Mouse (Mus musculus): Measurements from ENCODE around the gene Man1c1. TPM values are rescaled to one million over a fixed set of nuclear protein-coding genes. Genes with fewer than 3 reads are reported as not detected.

Man1c1 gene
- total RNA-seq, 2 experiments from 2014 or later, result 18.5 to 24.7 TPM

- no peak for DNase-seq
Observed at GRCm38 (mm10) chr4:134725735-134726345, 21.8 kb upstream of the Man1c1 start.

DNA sequence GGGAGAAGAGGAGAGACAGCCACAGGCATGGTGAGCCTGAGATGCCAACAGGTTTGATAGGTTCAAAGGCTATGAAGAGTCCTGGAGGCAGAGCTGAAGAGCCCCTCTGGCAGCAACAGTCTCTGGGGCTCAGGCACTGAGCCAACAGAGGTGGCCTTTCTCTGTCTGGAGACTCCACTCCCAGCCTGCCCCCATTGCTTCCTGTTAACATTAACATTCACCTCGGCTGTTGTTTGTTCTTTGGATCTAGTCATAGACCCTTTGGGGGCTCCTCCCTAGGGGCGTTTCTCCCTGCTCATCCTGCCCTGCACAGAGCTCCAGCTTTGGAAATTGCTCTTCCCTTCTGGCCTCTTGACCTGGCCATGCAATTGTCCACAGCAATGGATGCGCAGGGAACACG lies 20.9 kb upstream of the Man1c1 start:
- peak in 1 of 2 experiments; percentile 26 for DNase-seq

GRCm38 (mm10) chr4:134723251-134723650 lies 19.2 kb upstream of the Man1c1 start:
- DNase-seq, result no peak

DNA sequence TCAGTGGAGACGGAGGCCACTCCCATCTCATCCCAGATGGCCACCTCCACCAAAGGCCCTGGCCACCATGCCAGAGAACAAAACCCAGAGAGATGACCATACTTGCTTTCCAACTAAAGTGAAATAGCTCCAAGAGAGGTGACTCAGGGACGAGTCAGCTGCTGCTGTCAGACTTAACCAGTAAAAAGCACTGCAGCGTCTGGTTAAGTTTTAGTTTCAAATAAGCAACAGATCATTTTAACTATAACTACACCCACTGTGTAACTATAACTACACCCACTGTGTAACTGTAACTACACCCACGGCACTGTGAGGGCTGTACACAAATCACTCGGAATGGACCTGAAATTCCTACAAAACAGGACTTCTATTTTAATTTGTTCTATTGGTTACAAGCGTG lies 17.0 kb upstream of the Man1c1 start:
- DNase-seq, result peak in 1 of 2 experiments; percentile 39

- no peak for DNase-seq
Observed at GRCm38 (mm10) chr4:134720371-134720770, 16.3 kb upstream of the Man1c1 start.

GRCm38 (mm10) chr4:134719489-134719888 lies 15.4 kb upstream of the Man1c1 start:
- DNase-seq, result no peak

GRCm38 (mm10) chr4:134713937-134714336 lies 9.8 kb upstream of the Man1c1 start:
- peak; percentile 89 to 94 for DNase-seq

GRCm38 (mm10) chr4:134705311-134705710 lies 1.2 kb upstream of the Man1c1 start:
- DNase-seq, result no peak

DNA sequence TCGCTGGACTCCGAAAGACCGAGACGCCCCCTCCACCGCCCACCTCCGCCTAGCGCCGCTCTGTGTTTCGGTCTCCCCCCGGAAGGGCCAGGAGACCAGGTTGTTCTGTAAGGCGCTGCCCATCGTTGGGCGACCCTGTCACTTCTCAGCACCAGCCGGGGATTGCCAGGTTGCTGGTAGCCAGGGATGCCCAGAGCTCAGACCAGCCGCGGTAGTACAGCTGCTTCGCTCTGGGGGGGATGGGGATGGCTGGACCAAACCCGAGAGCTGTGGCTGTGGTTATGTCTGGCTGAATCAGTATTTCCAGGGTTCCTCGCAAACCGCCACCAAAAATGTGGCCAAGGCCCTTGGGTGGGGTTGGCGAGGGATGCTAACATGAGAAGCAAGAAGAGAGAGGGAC lies 500 bp upstream of the Man1c1 start:
- no peak for DNase-seq

DNA sequence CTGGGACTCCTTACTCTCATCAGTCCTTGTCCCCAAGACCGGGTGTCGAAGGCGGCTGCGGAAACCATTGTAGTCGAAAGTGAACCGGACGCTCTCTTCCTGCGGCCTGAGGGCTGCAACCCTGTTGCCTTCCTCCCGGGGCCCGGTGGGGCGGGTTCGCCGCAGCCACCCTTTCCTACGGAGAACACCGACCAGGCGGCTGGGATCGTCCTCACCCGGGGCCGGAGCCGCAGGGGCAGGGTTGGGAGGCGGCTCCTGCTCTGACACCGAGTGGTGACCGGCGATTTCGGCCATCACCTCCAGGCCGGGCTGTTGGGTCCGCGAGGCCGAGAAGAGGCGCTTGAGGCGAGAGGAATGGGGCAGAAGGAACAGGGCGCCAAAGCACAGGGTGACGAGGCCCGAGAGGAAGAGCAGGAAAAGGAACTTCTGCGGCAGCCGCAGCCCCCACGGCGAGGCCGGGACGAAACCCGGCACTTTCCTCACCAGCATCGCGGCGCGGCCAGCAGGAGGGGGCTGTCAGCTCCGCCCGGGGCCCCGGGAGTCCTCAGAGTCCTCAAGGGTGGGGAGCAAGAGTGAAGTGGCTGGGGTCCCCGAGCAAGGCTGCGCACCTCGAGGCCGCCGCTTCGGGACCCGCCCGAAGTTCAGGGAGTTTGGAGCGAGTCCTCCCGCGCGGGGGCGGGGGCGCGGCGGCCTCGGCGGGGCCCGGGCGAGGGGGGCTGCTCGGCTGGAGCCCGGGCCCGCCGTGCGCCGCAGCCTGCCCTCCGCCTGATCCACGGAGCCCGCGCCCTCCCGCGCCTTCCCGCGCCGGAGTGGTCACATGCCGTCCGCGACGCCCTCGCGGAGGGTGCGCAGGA lies 882 bp downstream of the Man1c1 start:
- DNase-seq, result peak; percentile 67 to 75

DNA sequence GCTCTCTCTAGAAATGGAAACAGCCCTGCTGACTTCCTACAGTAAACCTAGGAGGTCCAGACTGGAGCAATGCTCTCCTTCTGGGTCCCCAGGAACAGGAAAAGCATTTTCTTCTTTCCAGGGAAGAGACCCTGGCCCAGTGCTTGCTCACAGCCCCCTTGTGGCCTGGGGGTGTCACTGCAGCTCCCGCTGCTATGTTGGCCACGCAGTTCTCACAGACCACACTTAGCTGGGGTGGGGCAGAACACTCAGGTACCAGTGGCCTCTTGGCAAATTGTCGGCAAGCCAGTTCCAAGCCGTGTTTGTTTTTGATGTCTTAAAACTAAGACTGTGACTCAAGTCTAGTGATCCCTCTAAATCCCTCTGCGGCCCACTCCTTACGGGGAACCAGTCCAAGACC lies 2.2 kb downstream of the Man1c1 start:
- peak; percentile 79 to 84 for DNase-seq

DNA sequence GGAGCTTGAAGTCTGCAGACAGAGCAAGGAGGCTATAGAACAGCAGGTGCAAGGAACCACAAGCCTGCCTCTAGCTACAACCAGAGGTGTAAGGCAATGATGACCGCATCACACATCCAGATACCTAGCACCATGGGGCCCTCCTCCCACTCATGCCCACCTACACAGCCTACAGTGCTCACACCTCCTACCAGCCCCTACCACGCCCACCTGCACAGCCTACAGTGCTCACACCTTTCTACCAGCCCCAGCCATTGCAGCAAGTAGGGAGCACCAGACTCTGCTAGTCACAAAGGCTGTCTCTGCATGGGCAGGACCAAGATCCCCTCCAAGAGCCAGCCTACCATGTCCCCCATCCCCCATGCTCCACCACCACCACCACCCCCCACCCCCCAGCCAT lies 3.2 kb downstream of the Man1c1 start:
- no peak for DNase-seq

- DNase-seq, result peak in 1 of 2 experiments; percentile 47
Observed at GRCm38 (mm10) chr4:134693202-134693940, 10.7 kb downstream of the Man1c1 start.

- DNase-seq, result no peak
Observed at GRCm38 (mm10) chr4:134692388-134692787, 11.7 kb downstream of the Man1c1 start.

DNA sequence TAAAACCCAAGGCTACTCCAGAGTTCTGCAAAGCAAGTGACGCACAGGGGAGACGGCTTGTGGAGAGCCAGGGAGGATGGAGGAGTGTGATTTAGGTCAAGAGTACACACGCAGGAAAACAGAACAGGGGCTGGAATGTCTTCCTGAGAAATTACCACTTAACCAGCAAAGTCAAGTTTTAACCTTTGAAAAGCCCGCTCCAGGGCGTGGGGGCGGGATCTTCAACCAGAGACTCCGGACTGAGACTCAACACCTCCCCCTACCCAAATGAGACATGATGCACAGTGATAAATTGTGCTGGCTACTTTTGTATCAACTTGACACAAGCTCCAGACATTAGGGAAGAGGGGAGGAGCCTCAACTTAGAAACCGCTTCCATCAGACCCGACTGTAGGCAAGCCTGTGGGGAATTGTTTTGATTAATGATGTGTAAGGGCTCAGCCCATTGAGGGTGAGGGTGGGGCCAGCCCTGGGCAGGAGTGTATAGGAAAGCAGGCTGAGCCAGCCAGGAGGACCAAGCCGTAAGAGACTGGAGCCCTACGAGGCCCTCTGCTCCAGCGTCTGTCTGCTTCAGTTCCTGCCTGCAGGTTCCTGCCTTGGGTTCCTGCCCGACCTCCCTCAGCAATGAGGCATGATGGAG lies 17.9 kb downstream of the Man1c1 start:
- DNase-seq, result peak in 1 of 2 experiments; percentile 20

DNA sequence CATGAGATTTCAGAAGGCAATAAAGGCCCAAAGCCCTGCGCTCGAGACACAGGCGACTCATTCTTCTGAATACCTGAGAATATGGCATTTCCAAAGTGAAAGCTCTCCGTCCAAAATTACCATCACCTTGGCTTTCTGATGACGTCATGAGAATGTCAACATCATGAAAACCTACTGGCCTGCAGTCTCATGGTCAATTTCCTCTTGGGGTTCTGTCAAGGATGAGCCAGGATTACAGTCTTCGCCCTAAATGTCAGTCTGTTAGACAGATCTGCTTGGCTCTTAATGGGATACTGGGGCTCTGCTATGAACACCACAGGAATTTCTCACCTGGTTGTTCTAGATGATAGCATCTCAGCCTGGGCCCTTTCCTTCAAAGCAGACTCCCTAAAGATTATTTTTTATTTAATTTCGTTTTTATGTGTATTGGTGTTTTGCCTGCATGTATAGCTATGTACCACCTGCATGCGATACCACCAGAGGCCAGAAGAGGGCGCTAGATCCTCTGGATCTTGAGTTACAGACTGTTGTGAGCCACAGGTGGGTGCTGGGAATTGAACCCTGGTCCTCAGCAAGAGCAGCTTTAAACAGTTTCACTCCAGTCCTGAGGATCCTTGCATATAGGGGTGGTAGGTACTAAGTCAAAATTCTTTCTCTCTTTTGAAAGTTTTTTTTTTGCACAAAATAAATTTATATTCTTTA lies 19.3 kb downstream of the Man1c1 start:
- DNase-seq, result no peak

DNA sequence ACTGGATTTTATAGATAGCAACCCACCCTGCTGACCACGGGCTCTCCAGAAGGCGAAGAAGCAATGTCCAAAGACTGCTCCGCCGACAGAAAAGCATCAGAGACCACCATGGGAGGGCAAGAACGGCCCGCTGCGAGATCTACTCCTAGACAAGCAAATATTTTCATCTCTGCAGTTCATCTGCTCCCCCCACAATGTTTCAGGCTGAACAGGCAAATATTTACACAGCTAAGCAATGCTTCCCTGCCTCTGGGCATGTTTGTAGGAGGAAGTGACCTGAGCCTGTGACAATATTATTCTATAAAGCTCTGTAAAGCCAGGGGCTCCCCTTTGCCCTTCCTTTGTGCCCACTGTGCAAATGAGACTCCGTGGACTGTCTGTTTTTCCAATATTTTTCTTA lies 20.2 kb downstream of the Man1c1 start:
- DNase-seq, result no peak

- DNase-seq, result peak in 1 of 2 experiments; percentile 36
Observed at GRCm38 (mm10) chr4:134683008-134683407, 21.1 kb downstream of the Man1c1 start.

DNA sequence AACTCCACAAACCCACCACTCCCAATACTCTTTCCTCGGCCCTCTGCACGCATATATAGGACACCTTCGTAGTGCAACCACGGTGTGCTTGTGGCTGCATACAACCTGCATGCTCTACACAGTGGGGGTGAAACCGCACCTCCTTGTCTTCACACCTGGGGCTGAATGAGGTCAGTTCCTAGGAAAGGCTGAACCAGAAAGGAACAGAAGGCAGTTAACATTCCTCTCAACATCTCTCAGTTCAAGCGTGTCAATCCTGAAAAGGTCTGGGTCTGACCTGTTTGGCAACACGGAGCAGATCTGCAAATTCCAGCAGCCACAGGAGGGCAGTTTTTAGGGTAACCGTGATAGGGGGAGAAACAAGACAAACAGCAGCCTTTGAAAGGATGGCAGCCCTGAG lies 21.7 kb downstream of the Man1c1 start:
- no peak for DNase-seq

GRCm38 (mm10) chr4:134681819-134682218 lies 22.3 kb downstream of the Man1c1 start:
- DNase-seq, result no peak

All from adrenal gland, postnatal 36 days (tissue).